Mouse (Mus musculus): ENCODE measurements around the gene Mthfsl. TPM values are rescaled to one million over a fixed set of nuclear protein-coding genes. Genes with fewer than 3 reads are reported as not detected.

Mthfsl gene
- polyA plus RNA-seq (2014; fragmentation: Illumina TruSeq; extraction: RNeasy Lipid Tissue Mini Kit (QIAGEN cat#74804); ENCODE audit: low read depth, low replicate concordance): 81.6 TPM

GRCm38 (mm10) chr9:88719989-88720537, at the start of gene Mthfsl:
Gene Mthfsl, minus strand, starts transcription at chr9:88720296.

GRCm38 (mm10) chr9:88731728-88732127, 11.6 kb upstream of the Mthfsl start, which contains the start of gene Bcl2a1d:
Gene Bcl2a1d, minus strand, starts transcription at chr9:88731914.

Other genes with a start within 250 kb of the Mthfsl start
- 66.0 TPM for gene Syncrip, start 237.7 kb downstream of the Mthfsl start, polyA plus RNA-seq (2014; fragmentation: Illumina TruSeq; extraction: RNeasy Lipid Tissue Mini Kit (QIAGEN cat#74804); ENCODE audit: low read depth, low replicate concordance)
- 7.2 TPM for gene Zfp949, start 172.3 kb downstream of the Mthfsl start, polyA plus RNA-seq (2014; fragmentation: Illumina TruSeq; extraction: RNeasy Lipid Tissue Mini Kit (QIAGEN cat#74804); ENCODE audit: low read depth, low replicate concordance)
- gene Trim43a, start 139.4 kb downstream of the Mthfsl start, polyA plus RNA-seq (2014; fragmentation: Illumina TruSeq; extraction: RNeasy Lipid Tissue Mini Kit (QIAGEN cat#74804); ENCODE audit: low read depth, low replicate concordance): not detected
- gene Bcl2a1d, start 11.6 kb upstream of the Mthfsl start, polyA plus RNA-seq (2014; fragmentation: Illumina TruSeq; extraction: RNeasy Lipid Tissue Mini Kit (QIAGEN cat#74804); ENCODE audit: low read depth, low replicate concordance): 1.2 TPM
- not detected for gene Trim43c, start 118.9 kb upstream of the Mthfsl start, polyA plus RNA-seq (2014; fragmentation: Illumina TruSeq; extraction: RNeasy Lipid Tissue Mini Kit (QIAGEN cat#74804); ENCODE audit: low read depth, low replicate concordance)
- 1.6 TPM for gene Bcl2a1a, start 236.6 kb upstream of the Mthfsl start, polyA plus RNA-seq (2014; fragmentation: Illumina TruSeq; extraction: RNeasy Lipid Tissue Mini Kit (QIAGEN cat#74804); ENCODE audit: low read depth, low replicate concordance)